Mouse (Mus musculus): ENCODE data around the gene Kif27.

DNA sequence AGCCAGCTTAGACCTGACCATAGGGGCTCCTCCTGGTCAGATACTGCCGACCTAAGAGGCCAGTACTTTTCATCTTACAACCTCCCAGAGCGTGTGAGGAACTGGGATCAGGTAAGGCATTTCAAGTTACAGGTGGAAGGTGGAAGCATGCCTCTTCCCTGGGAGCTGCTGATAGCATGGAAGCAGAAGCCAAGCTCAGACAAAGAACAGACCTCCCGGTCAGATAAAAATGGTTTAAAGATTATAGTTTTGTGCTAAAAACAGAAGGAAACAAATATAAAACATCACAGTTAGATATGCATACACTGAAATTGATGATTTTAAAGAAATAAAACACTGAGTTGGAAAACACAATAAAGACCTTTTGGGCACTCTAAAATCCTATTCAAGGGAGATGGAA, 92.1 kb downstream of the Kif27 start:
- no peak for TF ChIP-seq EP300 (IDR thresholded peaks at IDR 0.05; ENCODE audit: insufficient read depth, low read depth, low read length)
- TF ChIP-seq POLR2A (IDR thresholded peaks at IDR 0.05; ENCODE audit: insufficient read depth, low read length) = no peak
- no peak for TF ChIP-seq CTCF (IDR thresholded peaks at IDR 0.05; ENCODE audit: low read depth, low read length)
